Mouse (Mus musculus): ENCODE results near the gene Iffo2. TPM values are rescaled to one million over a fixed set of nuclear protein-coding genes. Genes with fewer than 3 reads are reported as not detected.

The Iffo2 gene
- 5.4 TPM for polyA plus RNA-seq (2014; fragmentation: Illumina TruSeq; extraction: RNeasy Lipid Tissue Mini Kit (QIAGEN cat#74804); ENCODE audit: low read depth, low replicate concordance)

GRCm38 (mm10) chr4:139530248-139530647 is at the start of gene Iffo2:
Iffo2 (plus strand) TSS chr4:139530548.

GRCm38 (mm10) chr4:139602357-139603244 is 72.3 kb downstream of the Iffo2 start, which contains the start of gene Gm21969:
Gm21969 (plus strand) TSS chr4:139603186.

DNA sequence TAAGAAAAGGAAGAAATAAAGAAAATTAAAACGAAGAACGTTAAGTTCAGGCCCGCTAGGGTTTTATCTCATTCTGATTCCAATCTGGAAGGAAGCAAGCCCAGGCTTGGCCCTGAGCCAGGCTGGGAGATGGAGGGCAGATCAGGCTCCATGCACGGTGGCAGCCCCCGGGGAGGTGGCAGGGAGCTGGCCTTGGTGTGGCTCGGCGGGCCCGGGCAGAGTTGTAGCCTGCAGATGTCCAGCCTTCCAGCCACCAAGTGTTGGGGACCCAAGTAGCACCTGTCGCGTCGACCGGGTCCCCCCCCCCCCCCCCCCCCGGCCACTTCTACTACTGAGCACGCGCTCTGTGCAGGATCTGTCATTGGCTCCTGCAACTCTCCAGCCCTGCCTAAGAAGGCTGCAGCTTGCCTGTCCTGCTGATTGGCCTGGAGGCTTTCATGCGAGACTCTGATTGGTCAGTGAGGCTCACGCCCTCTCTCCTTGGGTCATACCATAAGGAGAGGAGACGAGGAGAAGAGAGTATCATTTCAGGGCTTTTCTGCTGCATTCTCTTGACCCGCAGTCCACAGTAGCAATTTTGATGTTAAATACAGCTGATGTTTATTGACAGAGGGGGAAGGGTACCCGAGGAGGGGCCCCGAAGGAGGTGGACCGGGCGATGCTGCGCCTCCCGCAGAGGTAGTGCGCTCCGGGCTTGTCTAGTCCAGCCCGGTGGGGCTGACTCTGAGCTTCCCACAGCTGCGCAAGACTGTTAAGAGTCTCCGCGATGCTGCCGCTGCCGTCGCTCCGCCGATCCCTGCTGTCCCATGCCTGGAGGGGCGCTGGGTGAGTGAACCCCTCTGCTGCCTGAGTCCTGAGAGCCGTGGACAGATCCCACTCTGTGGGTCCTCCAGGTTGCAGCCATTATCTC is 92.3 kb downstream of the Iffo2 start, which contains the start of gene Aldh4a1:
Aldh4a1 (plus strand) TSS at position 494 of the 910 bp plus-strand sequence.

DNA sequence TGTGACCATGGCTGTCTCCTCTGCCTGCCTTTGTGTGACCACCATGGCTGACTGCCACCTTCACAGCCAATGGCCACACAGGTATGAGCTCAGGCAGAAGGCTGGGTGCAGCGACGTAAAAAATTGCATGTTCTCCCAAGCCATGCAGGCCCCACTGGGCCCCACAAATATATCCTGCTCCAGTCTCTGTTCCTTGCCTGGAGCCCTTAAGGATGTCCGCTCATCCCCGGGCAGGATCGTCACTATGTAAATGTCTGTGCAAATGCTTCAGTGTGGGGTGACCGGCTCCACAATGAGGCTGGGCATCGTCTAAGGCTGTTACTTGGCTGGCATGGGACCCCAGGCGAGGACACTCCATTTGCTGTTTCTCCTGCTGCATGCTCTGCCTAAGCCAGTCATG is 122.9 kb downstream of the Iffo2 start, which contains the start of gene Tas1r2:
Tas1r2 (plus strand) TSS at position 301 of the 400 bp plus-strand sequence.

Other genes starting within 250 kb of the Iffo2 start
- 0.93 TPM for gene Pqlc2, start 219.8 kb upstream of the Iffo2 start, polyA plus RNA-seq (2014; fragmentation: Illumina TruSeq; extraction: RNeasy Lipid Tissue Mini Kit (QIAGEN cat#74804); ENCODE audit: low read depth, low replicate concordance)
- 0.99 TPM for gene Akr7a5, start 219.8 kb upstream of the Iffo2 start, polyA plus RNA-seq (2014; fragmentation: Illumina TruSeq; extraction: RNeasy Lipid Tissue Mini Kit (QIAGEN cat#74804); ENCODE audit: low read depth, low replicate concordance)
- gene Mrto4, start 178.0 kb upstream of the Iffo2 start, polyA plus RNA-seq (2014; fragmentation: Illumina TruSeq; extraction: RNeasy Lipid Tissue Mini Kit (QIAGEN cat#74804); ENCODE audit: low read depth, low replicate concordance), result 17.3 TPM
- gene Emc1, start 178.0 kb upstream of the Iffo2 start, polyA plus RNA-seq (2014; fragmentation: Illumina TruSeq; extraction: RNeasy Lipid Tissue Mini Kit (QIAGEN cat#74804); ENCODE audit: low read depth, low replicate concordance), result 7.9 TPM
- gene Ubr4, start 177.9 kb upstream of the Iffo2 start, polyA plus RNA-seq (2014; fragmentation: Illumina TruSeq; extraction: RNeasy Lipid Tissue Mini Kit (QIAGEN cat#74804); ENCODE audit: low read depth, low replicate concordance), result 8.5 TPM
- gene Gm21969, start 72.6 kb downstream of the Iffo2 start, polyA plus RNA-seq (2014; fragmentation: Illumina TruSeq; extraction: RNeasy Lipid Tissue Mini Kit (QIAGEN cat#74804); ENCODE audit: low read depth, low replicate concordance), result not detected
- 13.1 TPM for gene Aldh4a1, start 92.3 kb downstream of the Iffo2 start, polyA plus RNA-seq (2014; fragmentation: Illumina TruSeq; extraction: RNeasy Lipid Tissue Mini Kit (QIAGEN cat#74804); ENCODE audit: low read depth, low replicate concordance)
- not detected for gene Tas1r2, start 123.0 kb downstream of the Iffo2 start, polyA plus RNA-seq (2014; fragmentation: Illumina TruSeq; extraction: RNeasy Lipid Tissue Mini Kit (QIAGEN cat#74804); ENCODE audit: low read depth, low replicate concordance)